Mouse (Mus musculus) ES-Bruce4 (cell line): ENCODE measurements at regions not wholly inside any gene's neighbourhood (a gene's known extent, or its start where the extent isn't known, plus 50 kb on each side); places are given as distances from the start of the nearest gene placed in this dataset.

Experiments
- CTCF ChIP-seq: IDR thresholded peaks from one replicate; pipeline ENCODE4 v1.8.1; 2011; ENCODE audit warnings: low read depth, low read length
- EP300 ChIP-seq: IDR thresholded peaks from 2 replicates; pipeline ENCODE4 v1.6.1; 2011; ENCODE audit warnings: low read depth, low read length; ENCODE audit not compliant: insufficient read depth

DNA sequence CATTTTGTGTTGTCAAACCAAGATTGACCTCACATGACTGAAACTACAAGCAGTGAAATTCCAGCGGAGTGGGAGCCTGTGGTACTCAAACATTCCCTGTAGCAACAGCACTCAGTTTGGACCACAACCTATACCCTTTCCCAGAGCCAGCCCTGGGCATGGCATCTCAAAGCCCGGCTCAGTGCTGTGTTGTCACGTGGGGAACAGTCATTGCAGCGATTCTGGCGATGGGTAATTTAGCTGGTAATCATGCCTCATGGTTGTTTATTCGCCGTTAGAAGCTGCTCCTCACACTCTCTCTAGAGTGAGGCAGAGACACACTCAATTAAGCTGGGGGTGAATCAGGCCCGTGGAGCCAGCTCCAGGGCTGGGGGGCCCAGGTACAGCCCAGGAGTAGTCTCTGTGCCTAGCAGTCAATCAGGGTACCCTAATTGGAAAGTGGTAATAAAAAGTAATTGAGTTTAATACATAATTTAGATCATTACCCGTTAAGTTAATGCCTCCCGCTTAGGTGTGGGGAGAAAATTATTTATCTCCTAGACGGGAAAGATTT lies 85.5 kb upstream of the A530016L24Rik start:
- TF ChIP-seq EP300 (no peak), CTCF (no peak)
